Mouse (Mus musculus): Measurements from ENCODE around the gene Elf4.

Elf4 gene

DNA sequence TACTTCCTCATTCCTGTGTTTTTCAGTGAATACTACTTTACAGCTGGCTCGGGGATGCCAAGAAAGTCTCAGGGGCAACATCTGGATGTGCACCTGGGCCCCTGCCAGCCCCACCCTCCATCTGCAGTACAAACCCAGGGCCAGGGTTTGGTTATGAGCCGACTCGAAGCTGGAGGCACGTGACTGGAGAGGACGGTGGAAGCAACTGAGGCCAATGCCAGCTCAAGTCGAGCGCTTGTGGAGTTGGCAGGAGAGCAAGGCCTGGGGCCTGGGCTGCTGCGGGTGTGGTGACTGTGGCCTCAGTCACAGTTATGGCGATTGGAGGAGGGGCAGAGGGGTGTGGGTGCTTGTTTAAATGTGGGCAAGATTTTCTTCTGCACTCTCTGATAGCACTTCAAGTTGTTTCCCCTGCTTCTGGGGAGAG is 27.4 kb downstream of the Elf4 start:
- no peak for DNase-seq

DNA sequence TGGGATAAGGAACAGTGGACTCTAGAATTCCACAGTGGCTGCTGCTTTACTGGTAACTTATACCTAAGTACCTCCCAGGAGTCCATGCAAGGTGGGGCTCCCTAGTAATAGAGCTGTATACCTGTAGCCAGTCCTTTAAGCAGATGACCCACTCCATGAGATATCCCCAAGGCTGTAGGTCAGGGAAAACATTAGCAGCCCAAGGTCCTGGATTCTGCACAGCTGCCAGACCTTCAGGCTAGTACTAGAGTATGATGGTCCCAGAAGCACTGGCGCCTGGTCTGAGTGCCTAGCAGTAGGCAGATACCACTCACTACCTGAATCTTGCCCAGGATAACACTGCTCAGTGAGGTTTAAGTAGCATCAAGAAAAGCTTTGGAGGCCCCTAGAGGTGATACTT is 28.7 kb downstream of the Elf4 start:
- no peak for DNase-seq

DNA sequence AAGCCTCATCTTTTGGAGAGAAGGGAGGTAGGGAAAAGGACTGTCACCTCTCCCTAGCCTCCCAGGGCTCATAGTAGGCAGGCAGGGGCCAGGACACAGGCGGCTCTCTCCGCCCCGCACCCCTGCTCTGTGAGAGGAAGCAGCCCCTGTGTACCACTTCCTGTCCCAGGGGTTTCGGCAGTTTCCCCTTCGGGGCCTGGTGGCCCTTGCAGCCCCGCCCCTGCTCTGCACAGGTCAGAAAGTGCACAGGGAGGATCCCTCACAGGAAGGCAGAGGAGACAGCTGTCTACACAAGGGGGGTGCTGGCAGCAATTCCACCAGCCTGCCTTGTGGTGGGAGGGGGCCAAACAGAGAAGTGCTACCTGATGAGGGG is 29.4 kb downstream of the Elf4 start:
- no peak for DNase-seq

- DNase-seq: no peak
These were observed 30.1 kb downstream of the Elf4 start for GRCm38 (mm10) chrX:48432599-48433526.

DNA sequence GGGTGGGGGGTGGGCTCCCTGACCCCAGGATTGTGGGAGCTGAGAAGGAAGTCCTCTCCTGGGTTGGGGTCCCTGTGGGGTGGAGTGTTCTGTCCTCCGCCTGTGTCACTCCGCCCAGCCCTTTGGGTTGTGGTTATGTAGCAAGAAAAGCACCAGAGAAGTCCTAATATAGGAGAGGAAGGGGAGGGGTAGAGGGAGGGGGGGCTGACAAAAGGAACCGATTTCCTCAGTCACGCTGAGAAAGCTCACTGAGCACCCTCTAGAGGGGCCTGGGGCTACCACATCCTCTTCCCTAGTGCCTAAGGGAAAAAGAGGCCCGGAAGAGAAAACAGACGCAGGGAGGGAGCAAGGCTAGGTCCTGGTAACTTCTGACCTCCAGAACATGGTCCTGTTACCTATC is 33.4 kb downstream of the Elf4 start:
- no peak for DNase-seq

DNA sequence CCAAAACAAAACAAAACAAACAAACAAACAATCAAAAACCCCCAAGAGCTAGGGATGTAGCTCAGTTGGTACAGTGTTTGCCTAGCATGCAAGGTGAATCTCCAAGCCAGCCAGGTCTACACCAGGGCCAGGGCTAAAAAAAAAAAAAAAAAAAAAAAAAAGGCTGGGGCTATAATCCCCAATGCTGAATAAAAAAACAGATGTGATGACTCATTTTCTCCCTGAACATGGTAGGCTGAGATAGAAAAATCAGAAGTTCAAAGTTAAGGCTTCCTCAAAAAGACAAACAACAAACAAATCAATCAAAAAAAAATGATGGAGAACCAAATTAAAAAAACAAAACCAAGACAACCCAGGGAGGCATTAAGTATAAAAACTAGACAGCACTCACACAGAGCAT is 33.8 kb downstream of the Elf4 start:
- DNase-seq: no peak

GRCm38 (mm10) chrX:48428642-48429041 is 34.3 kb downstream of the Elf4 start:
- DNase-seq: no peak

GRCm38 (mm10) chrX:48428241-48428640 is 34.7 kb downstream of the Elf4 start:
- no peak for DNase-seq

DNA sequence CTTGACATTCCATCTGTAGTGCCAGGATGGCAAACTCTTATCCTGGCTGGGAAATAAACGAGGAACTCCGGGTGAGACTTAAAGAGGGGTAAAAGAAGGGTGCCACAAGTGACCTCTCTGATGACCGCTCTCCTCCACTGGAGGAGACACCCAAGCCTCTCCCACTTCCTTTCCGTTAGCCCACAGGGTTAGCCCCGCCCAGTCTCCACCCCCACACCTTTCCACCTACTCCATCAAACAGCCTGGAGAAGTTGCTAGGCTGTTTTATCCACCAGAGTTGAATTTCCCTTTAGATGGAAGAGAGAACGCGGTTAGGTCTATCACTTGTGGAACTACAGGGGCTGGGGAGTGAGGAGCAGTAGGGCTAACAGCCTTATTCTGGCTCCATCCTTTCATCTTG is 37.7 kb downstream of the Elf4 start:
- no peak for DNase-seq

- no peak for DNase-seq
These were observed 38.3 kb downstream of the Elf4 start for GRCm38 (mm10) chrX:48424583-48424982.

GRCm38 (mm10) chrX:48423671-48424070 is 39.3 kb downstream of the Elf4 start:
- no peak for DNase-seq

GRCm38 (mm10) chrX:48422986-48423385 is 39.9 kb downstream of the Elf4 start:
- DNase-seq: peak; percentile 41

DNA sequence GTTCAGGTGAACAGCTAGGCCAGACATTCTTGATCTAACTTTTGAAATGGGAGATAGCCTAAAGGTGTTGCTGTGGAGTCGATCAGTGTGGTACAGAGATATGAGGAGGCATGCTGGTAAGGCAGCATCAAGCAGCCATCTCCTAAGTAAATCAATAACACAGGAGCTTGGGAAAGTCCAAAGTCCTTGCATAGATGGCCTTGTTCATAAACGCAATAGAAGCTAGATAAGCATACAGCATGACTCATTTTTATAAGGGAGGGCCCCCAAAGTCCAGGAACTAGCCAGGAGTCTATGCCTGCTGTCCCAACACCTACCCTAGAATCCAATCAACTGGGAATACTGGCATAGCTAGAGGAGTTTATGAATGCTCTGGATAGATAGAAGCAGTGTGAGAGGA is 44.5 kb downstream of the Elf4 start:
- no peak for DNase-seq

- DNase-seq: no peak
These were observed 48.6 kb downstream of the Elf4 start for GRCm38 (mm10) chrX:48414291-48414690.

- no peak for DNase-seq
These were observed 50.3 kb downstream of the Elf4 start for GRCm38 (mm10) chrX:48412629-48413028.

DNA sequence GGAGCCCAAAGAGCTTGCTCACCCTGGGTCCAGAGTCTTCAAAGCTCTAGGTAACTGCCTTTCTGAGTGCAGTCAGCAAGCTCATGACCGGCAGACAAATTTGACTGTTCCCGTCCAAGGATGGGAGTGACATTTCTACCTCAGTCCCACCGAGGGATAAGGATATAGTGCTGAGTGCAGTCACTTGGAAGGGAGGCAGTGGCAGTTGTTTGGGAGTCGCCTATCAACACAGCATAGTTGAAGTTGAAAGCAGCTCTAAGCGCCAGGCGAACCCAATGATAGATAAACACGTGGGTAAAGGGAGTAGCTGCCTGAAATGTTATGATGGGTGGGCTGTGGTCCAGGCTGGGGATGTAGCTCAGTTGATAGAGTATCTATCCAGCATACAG is 52.5 kb downstream of the Elf4 start:
- no peak for DNase-seq

DNA sequence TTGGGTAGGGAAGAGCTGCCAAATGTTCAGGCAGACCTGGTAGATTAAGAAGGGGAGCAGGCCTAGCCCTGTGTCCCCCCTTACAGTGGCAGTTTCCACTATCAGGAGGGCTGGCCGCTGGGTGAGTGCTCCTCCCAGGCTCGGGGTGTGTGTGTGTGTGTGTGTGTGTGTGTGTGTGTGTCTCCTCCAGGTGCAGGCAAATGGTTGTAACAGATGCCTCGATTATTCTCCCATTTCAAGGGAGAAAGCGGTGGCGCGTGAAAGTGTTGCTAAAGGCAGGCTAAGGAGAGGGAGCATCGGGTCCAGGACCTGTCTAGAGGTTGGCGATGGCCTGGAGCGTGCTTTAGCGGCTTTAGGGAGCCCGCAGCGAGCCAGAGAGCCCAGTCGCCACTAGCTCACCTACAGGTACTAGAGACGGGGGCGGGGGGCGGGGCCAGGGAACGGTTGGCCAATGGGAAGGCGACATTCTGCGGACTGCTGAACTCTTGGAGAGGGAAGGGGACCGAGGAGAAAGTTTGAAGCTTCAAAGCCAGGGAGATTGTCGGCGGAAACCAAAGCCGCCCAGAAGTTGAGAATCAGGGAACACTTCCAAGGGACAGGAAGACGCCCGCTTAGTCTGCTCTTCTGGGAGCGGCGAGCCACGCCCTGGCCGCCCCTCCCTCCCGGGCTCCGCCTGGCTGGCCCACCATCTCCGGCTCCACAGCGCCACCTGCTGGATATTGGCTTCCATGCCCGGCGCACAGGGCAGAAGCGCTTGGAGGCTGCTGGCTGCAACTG is 53.1 kb downstream of the Elf4 start:
- DNase-seq: peak; percentile 83

- no peak for DNase-seq
These were observed 57.8 kb downstream of the Elf4 start for GRCm38 (mm10) chrX:48405141-48405540.

DNA sequence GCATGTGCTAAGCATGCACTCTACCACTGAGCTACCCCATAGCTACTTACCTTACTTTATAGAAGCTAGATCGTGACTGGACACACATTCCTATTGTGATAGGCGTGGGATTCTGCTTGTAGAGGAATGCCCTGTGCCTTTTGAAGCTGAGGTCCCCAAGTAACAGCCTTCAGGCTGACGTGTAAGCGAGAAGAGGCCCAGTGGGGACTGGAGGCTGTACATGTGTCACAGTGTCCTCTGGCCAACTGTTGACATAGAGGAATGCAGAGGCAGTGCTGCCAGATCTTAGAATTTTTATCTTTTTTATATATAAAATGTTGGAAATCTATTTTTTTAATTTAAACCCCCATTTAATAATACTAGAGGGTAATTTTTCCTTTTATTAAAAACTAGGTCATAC is 62.9 kb downstream of the Elf4 start:
- no peak for DNase-seq

- no peak for DNase-seq
These were observed 73.6 kb downstream of the Elf4 start for GRCm38 (mm10) chrX:48389380-48389779.

DNA sequence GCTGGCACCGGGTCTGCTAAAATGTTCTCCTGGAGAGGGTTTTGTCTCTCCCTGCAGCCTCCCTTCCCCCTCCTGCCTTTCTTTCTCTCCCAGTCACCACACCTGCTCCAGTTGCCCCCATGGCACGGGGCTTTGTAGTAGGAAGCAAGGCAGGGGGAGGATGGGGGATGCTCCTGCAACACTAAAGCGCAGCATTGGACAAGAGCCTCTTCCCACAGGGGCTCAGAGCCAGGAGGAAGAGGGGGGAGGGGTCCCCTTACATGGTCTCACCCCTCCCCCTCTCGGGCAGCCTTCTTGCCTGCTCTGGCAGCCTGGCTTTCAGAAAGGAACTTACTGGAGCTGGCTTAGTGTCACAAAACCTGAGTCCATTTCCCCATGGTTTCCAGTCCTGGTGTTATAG is 77.0 kb downstream of the Elf4 start:
- DNase-seq: no peak

- DNase-seq: peak; percentile 29
These were observed 79.3 kb downstream of the Elf4 start for GRCm38 (mm10) chrX:48383643-48384042.

GRCm38 (mm10) chrX:48367841-48368240 is 95.1 kb downstream of the Elf4 start:
- DNase-seq: no peak

All from cerebellum, adult 11 months (tissue).